Mouse (Mus musculus): Measurements from ENCODE around the gene Eml4. TPM values are rescaled to one million over a fixed set of nuclear protein-coding genes. Genes with fewer than 3 reads are reported as not detected.
A peak's percentile ranks its signal among the peaks of the same experiment; 100 is the strongest.

The Eml4 gene
- total and polyA plus RNA-seq, 3 experiments = 3.7 to 30.2 (median 26.4) TPM

DNA sequence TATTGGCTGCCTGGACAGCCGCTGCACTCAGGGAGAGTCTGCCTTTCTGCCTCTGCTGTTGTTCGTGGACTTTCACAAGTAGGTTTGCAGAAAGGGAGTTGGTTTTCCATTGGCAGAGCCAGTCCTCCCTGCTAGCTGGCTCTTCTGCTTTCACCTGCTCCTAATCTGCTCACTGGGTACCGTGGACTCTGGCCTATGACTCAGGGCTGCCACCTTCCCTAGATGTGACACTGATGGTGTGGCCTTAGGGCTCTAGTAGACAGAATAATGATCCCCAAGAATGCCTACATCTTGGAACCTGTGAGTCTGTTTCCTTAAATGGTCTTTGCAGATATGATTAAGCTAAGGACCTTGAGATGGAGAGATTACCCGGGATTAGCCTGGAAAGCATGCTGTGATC, 42.3 kb upstream of the Eml4 start:
- Histone ChIP-seq H3K9me3 (replicated peaks) (no peaks in the 10 kb centered on the region), H3K4me1 (ENCODE audit: insufficient read depth, low read depth, low read length) (no peaks in the 10 kb centered on the region), H3K4me3 (ENCODE audit: low read depth, low read length) (no peak overlapping the region), H3K36me3 (replicated peaks) (no peaks in the 10 kb centered on the region), H3K27me3 (ENCODE audit: insufficient read depth, low read length) (peaks cover 10% of the 10 kb centered on the region)
- ATAC-seq (ENCODE audit: extremely low read depth, insufficient number of reproducible peaks, low FRiP score, poor library complexity, severe bottlenecking) = no peak
- TF ChIP-seq GATA2 (IDR thresholded peaks at IDR 0.05; ENCODE audit: borderline replicate concordance, low read depth, low read length) (no peak), CTCF (IDR thresholded peaks at IDR 0.05; ENCODE audit: low read depth, low read length) (no peak), POLR2AphosphoS5 (IDR thresholded peaks at IDR 0.05; ENCODE audit: insufficient replicate concordance, low read depth, low read length) (no peak), GATA1 (IDR thresholded peaks at IDR 0.05; ENCODE audit: borderline replicate concordance, low read length) (no peak), TAL1 (conservative IDR thresholded peaks at IDR 0.05; ENCODE audit: low read depth, low read length) (no peak)
- DNase-seq (ENCODE audit: low spot score) = no peak

DNA sequence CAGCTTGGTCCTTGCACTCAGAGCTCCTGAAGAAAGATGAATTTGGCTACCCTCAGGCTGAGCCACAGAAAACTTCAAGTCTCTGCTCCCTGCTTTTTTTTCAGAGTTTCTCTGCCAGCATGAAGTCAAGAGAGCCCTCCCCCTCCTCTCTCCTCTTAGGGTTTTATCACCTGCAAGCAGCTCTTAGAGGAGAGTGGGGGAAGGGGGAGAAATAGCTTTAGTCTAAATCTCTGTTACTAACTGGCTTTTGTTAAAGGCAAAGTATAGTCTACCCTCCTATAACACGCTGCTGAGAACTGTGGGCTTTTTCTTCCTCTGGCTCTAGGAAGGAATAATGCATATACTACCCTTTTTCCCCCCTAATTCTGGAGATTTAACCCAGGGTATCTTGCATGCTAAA, 41.5 kb upstream of the Eml4 start:
- no peak for TF ChIP-seq POLR2AphosphoS5 (IDR thresholded peaks at IDR 0.05; ENCODE audit: insufficient replicate concordance, low read depth, low read length)
- TF ChIP-seq CTCF (IDR thresholded peaks at IDR 0.05; ENCODE audit: low read depth, low read length) = no peak
- no peak for TF ChIP-seq TAL1 (conservative IDR thresholded peaks at IDR 0.05; ENCODE audit: low read depth, low read length)
- no peak for TF ChIP-seq GATA2 (IDR thresholded peaks at IDR 0.05; ENCODE audit: borderline replicate concordance, low read depth, low read length)
- TF ChIP-seq GATA1 (IDR thresholded peaks at IDR 0.05; ENCODE audit: borderline replicate concordance, low read length) = no peak
- H3K36me3 ChIP-seq (replicated peaks) = no peaks in the 10 kb centered on the region
- H3K4me3 ChIP-seq (ENCODE audit: low read depth, low read length) = no peak overlapping the region
- no peaks in the 10 kb centered on the region for H3K4me1 ChIP-seq (ENCODE audit: insufficient read depth, low read depth, low read length)
- no peaks in the 10 kb centered on the region for H3K9me3 ChIP-seq (replicated peaks)
- ATAC-seq (ENCODE audit: extremely low read depth, insufficient number of reproducible peaks, low FRiP score, poor library complexity, severe bottlenecking) = no peak
- no peak for DNase-seq (ENCODE audit: low spot score)
- H3K27me3 ChIP-seq (ENCODE audit: insufficient read depth, low read length) = peaks cover 10% of the 10 kb centered on the region

DNA sequence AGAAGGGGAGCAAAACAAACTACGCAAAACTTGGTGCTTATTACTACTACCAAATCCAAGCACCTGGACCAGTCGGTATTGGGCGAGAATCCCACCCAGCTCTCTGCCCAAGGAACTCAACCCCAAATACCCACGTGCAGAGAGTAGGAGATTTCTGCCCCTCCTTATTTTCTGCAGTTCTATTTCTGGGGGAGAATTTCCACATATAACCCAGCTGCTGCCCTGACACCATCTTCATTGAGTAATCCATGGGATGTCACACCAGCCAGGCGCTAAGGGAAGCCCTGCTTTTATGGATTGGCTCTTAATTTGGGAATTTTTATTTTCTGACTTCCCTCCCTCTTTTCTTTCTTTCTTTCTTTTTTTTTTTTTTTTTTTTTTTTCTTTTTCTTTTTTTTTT, 38.9 kb upstream of the Eml4 start:
- ATAC-seq (ENCODE audit: extremely low read depth, insufficient number of reproducible peaks, low FRiP score, poor library complexity, severe bottlenecking) (no peak), DNase-seq (ENCODE audit: low spot score) (no peak)
- Histone ChIP-seq H3K27me3 (ENCODE audit: insufficient read depth, low read length) (peaks cover 10% of the 10 kb centered on the region), H3K36me3 (replicated peaks) (no peaks in the 10 kb centered on the region), H3K4me3 (ENCODE audit: low read depth, low read length) (no peak overlapping the region), H3K4me1 (ENCODE audit: insufficient read depth, low read depth, low read length) (no peaks in the 10 kb centered on the region), H3K9me3 (replicated peaks) (no peaks in the 10 kb centered on the region)
- no peak for TF ChIP-seq CTCF (IDR thresholded peaks at IDR 0.05; ENCODE audit: low read depth, low read length)

DNA sequence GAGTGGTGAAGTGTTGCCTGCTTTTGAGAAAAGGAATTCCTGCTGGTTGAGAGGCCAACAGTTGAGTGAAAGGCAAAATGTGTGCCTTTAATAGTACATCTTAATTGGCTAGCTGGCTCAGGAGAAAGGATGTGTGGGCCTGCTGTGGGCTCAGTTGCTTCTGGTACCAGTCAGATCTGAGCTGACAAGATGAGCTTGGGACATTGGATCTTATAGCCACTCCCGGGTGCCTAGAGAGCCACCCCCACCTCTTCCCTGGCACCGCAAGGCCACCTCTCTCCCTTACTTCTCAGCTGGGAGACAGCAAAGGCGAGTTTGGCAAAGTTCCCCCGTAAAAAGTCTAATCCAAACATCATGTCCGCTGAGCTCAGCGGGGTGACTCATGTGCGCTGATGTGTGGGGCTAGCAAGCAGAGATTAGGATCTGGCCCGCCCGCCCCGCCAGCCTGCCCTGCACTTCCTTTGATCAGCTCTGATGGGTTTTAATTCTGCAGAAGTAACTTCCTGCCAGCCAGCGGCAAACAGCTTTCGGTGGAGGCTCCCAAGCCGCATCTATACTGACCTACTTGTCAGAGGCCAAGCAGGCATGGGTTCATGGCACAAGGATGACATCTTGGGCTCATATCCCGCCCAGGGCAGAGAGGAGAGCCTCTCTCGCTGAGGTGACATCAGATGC, 38.4 kb upstream of the Eml4 start:
- H3K9me3 ChIP-seq (replicated peaks) = no peaks in the 10 kb centered on the region
- H3K4me1 ChIP-seq (ENCODE audit: insufficient read depth, low read depth, low read length) = no peaks in the 10 kb centered on the region
- no peak for DNase-seq (ENCODE audit: low spot score)
- ATAC-seq (ENCODE audit: extremely low read depth, insufficient number of reproducible peaks, low FRiP score, poor library complexity, severe bottlenecking) = peak; percentile 73
- H3K27me3 ChIP-seq (ENCODE audit: insufficient read depth, low read length) = peaks cover 10% of the 10 kb centered on the region
- no peaks in the 10 kb centered on the region for H3K36me3 ChIP-seq (replicated peaks)
- no peak for TF ChIP-seq GATA1 (IDR thresholded peaks at IDR 0.05; ENCODE audit: borderline replicate concordance, low read length)
- TF ChIP-seq CTCF (IDR thresholded peaks at IDR 0.05; ENCODE audit: low read depth, low read length) = no peak
- TF ChIP-seq POLR2AphosphoS5 (IDR thresholded peaks at IDR 0.05; ENCODE audit: insufficient replicate concordance, low read depth, low read length) = no peak
- TF ChIP-seq TAL1 (conservative IDR thresholded peaks at IDR 0.05; ENCODE audit: low read depth, low read length) = no peak
- no peak overlapping the region for H3K4me3 ChIP-seq (ENCODE audit: low read depth, low read length)

DNA sequence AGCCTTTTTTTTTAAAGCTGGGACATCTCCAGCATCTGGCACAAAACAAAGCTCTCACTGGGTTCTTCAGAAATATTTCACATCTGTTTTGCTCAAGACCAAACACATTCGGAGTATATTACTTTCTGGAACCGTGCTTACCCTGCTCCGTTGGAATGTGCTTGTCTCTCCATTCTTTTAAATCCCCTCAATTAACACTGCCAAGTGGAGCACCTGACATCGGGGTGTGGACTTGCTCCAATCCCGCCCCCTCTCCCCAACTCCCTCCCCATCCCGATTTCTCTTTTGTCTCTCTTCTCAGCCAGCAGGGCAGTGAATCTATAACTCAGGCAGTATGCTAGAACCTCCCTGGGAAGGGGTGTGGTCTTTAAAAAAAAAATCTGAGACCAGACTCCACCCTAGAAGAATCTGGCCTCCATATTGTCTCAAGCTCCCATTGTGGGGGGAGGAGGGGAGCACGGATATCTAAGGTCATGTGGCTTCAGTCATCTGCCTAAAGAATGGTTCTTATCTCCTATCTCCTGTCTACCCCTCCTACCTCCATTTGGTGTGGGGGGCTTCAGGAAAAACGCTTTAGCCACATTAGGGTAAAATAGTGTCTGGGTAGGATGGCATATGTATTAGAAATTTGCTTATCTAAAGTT, 37.6 kb upstream of the Eml4 start:
- TF ChIP-seq POLR2AphosphoS5 (IDR thresholded peaks at IDR 0.05; ENCODE audit: insufficient replicate concordance, low read depth, low read length) (no peak), CTCF (IDR thresholded peaks at IDR 0.05; ENCODE audit: low read depth, low read length) (no peak), GATA2 (IDR thresholded peaks at IDR 0.05; ENCODE audit: borderline replicate concordance, low read depth, low read length) (no peak), TAL1 (conservative IDR thresholded peaks at IDR 0.05; ENCODE audit: low read depth, low read length) (no peak)
- Histone ChIP-seq H3K36me3 (replicated peaks) (no peaks in the 10 kb centered on the region), H3K4me1 (ENCODE audit: insufficient read depth, low read depth, low read length) (no peaks in the 10 kb centered on the region), H3K4me3 (ENCODE audit: low read depth, low read length) (no peak overlapping the region), H3K9me3 (replicated peaks) (no peaks in the 10 kb centered on the region), H3K27me3 (ENCODE audit: insufficient read depth, low read length) (peaks cover 16% of the 10 kb centered on the region)
- DNase-seq (ENCODE audit: low spot score) (no peak), ATAC-seq (ENCODE audit: extremely low read depth, insufficient number of reproducible peaks, low FRiP score, poor library complexity, severe bottlenecking) (no peak)

DNA sequence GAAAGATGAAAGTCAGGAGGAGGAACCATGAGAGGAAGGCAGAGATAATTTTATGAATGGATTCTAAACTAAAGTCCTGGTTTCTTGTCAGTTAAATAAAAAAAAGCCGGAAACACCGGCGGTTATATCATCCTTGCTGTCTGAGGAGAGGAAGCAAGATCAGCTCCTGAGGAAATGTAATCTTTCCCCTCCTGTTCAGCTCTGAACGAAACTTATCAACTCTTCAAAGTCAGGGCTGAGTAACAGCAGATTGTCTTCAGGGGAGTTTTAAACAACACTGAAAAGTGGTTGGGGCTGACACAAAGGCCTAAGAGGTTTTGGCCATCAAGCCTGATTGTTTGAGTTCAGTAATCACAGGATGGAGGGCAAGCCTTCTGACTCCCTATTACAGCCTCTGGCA, 35.3 kb upstream of the Eml4 start:
- DNase-seq (ENCODE audit: low spot score) = no peak
- Histone ChIP-seq H3K36me3 (replicated peaks) (no peaks in the 10 kb centered on the region), H3K4me1 (ENCODE audit: insufficient read depth, low read depth, low read length) (no peaks in the 10 kb centered on the region), H3K9me3 (replicated peaks) (no peaks in the 10 kb centered on the region; the same call in 1 of the 2 replicates), H3K4me3 (ENCODE audit: low read depth, low read length) (no peak overlapping the region), H3K27me3 (ENCODE audit: insufficient read depth, low read length) (peaks cover 19% of the 10 kb centered on the region)
- TF ChIP-seq GATA2 (IDR thresholded peaks at IDR 0.05; ENCODE audit: borderline replicate concordance, low read depth, low read length) = no peak
- no peak for TF ChIP-seq TAL1 (conservative IDR thresholded peaks at IDR 0.05; ENCODE audit: low read depth, low read length)
- no peak for TF ChIP-seq POLR2AphosphoS5 (IDR thresholded peaks at IDR 0.05; ENCODE audit: insufficient replicate concordance, low read depth, low read length)
- TF ChIP-seq CTCF (IDR thresholded peaks at IDR 0.05; ENCODE audit: low read depth, low read length) = no peak
- no peak for TF ChIP-seq GATA1 (IDR thresholded peaks at IDR 0.05; ENCODE audit: borderline replicate concordance, low read length)
- no peak for ATAC-seq (ENCODE audit: extremely low read depth, insufficient number of reproducible peaks, low FRiP score, poor library complexity, severe bottlenecking)

Measured in G1E (cell line).